Mouse (Mus musculus) hindbrain, embryonic 10.5 days (tissue): ENCODE results near the gene Nubpl. TPM values are rescaled to one million over a fixed set of nuclear protein-coding genes. Genes with fewer than 3 reads are reported as not detected.
"Not testable (repeated sequence)": the region's sequence is repeated elsewhere in the genome, so short reads cannot be mapped to it uniquely, and the experiment has no call there.

ENCODE experiments used
- DNase-seq: peaks from one replicate; pipeline ENCODE4 v3.0.0-alpha.2; 2017; ENCODE audit warnings: low spot score
- H3K27ac ChIP-seq: fragments of 300-500 bp; sonication (generic); 2 replicates; pipeline ENCODE4 v1.5.1; 2016; ENCODE audit warnings: mild to moderate bottlenecking, moderate library complexity
- H3K27me3 ChIP-seq: fragments of 300-500 bp; sonication (generic); 2 replicates; pipeline ENCODE4 v1.6.1; 2016; ENCODE audit warnings: mild to moderate bottlenecking; ENCODE audit not compliant: poor library complexity, insufficient read depth, severe bottlenecking
- H3K36me3 ChIP-seq: fragments of 300-500 bp; sonication (generic); 2 replicates; pipeline ENCODE4 v1.6.1; 2016; ENCODE audit warnings: mild to moderate bottlenecking, moderate library complexity
- H3K4me1 ChIP-seq: fragments of 300-500 bp; sonication (generic); replicated peaks from 2 replicates; pipeline ENCODE4 v1.6.1; 2016; ENCODE audit warnings: mild to moderate bottlenecking
- H3K4me3 ChIP-seq: fragments of 300-500 bp; sonication (generic); 2 replicates; pipeline ENCODE4 v1.5.1; 2016; ENCODE audit warnings: mild to moderate bottlenecking, moderate library complexity
- H3K9me3 ChIP-seq: fragments of 300-500 bp; sonication (generic); 2 replicates; pipeline ENCODE4 v1.6.1; 2016; ENCODE audit warnings: mild to moderate bottlenecking, moderate library complexity
- WGBS: fragments of 180-500 bp; shearing (Covaris S2); methylation state at CpG from one replicate; pipeline ENCODE4 v1.1.7; 2016; 5-methylcytosine and 5-hydroxymethylcytosine counted together
- polyA plus RNA-seq: library from polyadenylated mRNA; unstranded; fragments of >200 nt; fragmentation: Nextera tagmentation; extraction: Ambion mirVana; gene quantifications from 2 replicates; pipeline ENCODE4 v1.2.1, GENCODE M21; 2016

Nubpl gene
- polyA plus RNA-seq, 1 experiment from 2014 or later: 10.1 TPM

GRCm38 (mm10) chr12:52186205-52186793 is 88.8 kb downstream of the Nubpl start:
- Histone ChIP-seq H3K9me3 (0 out of 2 replicates have a peak, but pooled peaks cover 3% of the 10 kb centered on the region), H3K27ac (peak overlapping the region; percentile 40; the same call in 1 of the 2 replicates), H3K36me3 (no peaks in the 10 kb centered on the region), H3K4me1 (peaks cover 14% of the 10 kb centered on the region), H3K4me3 (no peak overlapping the region), H3K27me3 (no peaks in the 10 kb centered on the region)
- no peak for DNase-seq
- WGBS: 41% methylated on average over 1 of the region's 1 CpGs

GRCm38 (mm10) chr12:52186963-52187590 is 89.5 kb downstream of the Nubpl start:
- Histone ChIP-seq H3K4me1 (peaks cover 14% of the 10 kb centered on the region), H3K4me3 (no peak overlapping the region), H3K36me3 (no peaks in the 10 kb centered on the region), H3K27ac (no peak overlapping the region), H3K27me3 (no peaks in the 10 kb centered on the region), H3K9me3 (0 out of 2 replicates have a peak, but pooled peaks cover 3% of the 10 kb centered on the region)
- WGBS: 68% methylated on average over 5 of the region's 5 CpGs
- DNase-seq: no peak

- Histone ChIP-seq H3K4me1 (no peaks in the 10 kb centered on the region), H3K4me3 (no peak overlapping the region), H3K27ac (no peak overlapping the region), H3K9me3 (no peaks in the 10 kb centered on the region), H3K36me3 (no peaks in the 10 kb centered on the region), H3K27me3 (no peaks in the 10 kb centered on the region)
- DNase-seq: no peak
- 79% methylated on average over 4 of the region's 4 CpGs for WGBS
Measured at GRCm38 (mm10) chr12:52198471-52198870, 100.9 kb downstream of the Nubpl start.

GRCm38 (mm10) chr12:52209121-52209610 is 111.6 kb downstream of the Nubpl start:
- no peak for DNase-seq
- WGBS: 88% methylated on average over 3 of the region's 3 CpGs
- Histone ChIP-seq H3K4me1 (no peaks in the 10 kb centered on the region), H3K27ac (no peak overlapping the region), H3K36me3 (no peaks in the 10 kb centered on the region), H3K27me3 (no peaks in the 10 kb centered on the region), H3K9me3 (no peaks in the 10 kb centered on the region), H3K4me3 (no peak overlapping the region)

- Histone ChIP-seq H3K4me3 (no peak overlapping the region), H3K36me3 (no peaks in the 10 kb centered on the region), H3K27ac (no peak overlapping the region), H3K4me1 (no peaks in the 10 kb centered on the region), H3K27me3 (no peaks in the 10 kb centered on the region), H3K9me3 (no peaks in the 10 kb centered on the region)
- no peak for DNase-seq
Measured at GRCm38 (mm10) chr12:52211144-52211543, 113.6 kb downstream of the Nubpl start.

- Histone ChIP-seq H3K4me1 (no peaks in the 10 kb centered on the region), H3K27ac (no peak overlapping the region), H3K36me3 (no peaks in the 10 kb centered on the region), H3K27me3 (no peaks in the 10 kb centered on the region), H3K4me3 (no peak overlapping the region), H3K9me3 (no peaks in the 10 kb centered on the region)
- no peak for DNase-seq
- 79% methylated on average over 2 of the region's 2 CpGs for WGBS
Measured at GRCm38 (mm10) chr12:52214837-52215236, 117.3 kb downstream of the Nubpl start.

- H3K9me3 ChIP-seq: no peaks in the 10 kb centered on the region
- no peak for DNase-seq
- H3K27me3 ChIP-seq: no peaks in the 10 kb centered on the region
- H3K4me1 ChIP-seq: no peaks in the 10 kb centered on the region
- no peak overlapping the region for H3K27ac ChIP-seq
- no peaks in the 10 kb centered on the region for H3K36me3 ChIP-seq
- H3K4me3 ChIP-seq: no peak overlapping the region
- WGBS: 92% methylated on average over 4 of the region's 4 CpGs
Measured at GRCm38 (mm10) chr12:52224954-52225353, 127.4 kb downstream of the Nubpl start.

- Histone ChIP-seq H3K4me1 (no peaks in the 10 kb centered on the region), H3K27me3 (no peaks in the 10 kb centered on the region), H3K36me3 (no peaks in the 10 kb centered on the region), H3K9me3 (no peaks in the 10 kb centered on the region), H3K4me3 (no peak overlapping the region), H3K27ac (no peak overlapping the region)
- no peak for DNase-seq
- 90% methylated on average over 3 of the region's 3 CpGs for WGBS
Measured at GRCm38 (mm10) chr12:52228746-52229145, 131.2 kb downstream of the Nubpl start.

GRCm38 (mm10) chr12:52231929-52232328 is 134.4 kb downstream of the Nubpl start:
- 93% methylated on average over 3 of the region's 3 CpGs for WGBS
- H3K27ac ChIP-seq: not testable (repeated sequence)

GRCm38 (mm10) chr12:52242712-52243111 is 145.2 kb downstream of the Nubpl start:
- Histone ChIP-seq H3K4me3 (no peak overlapping the region), H3K27ac (no peak overlapping the region), H3K27me3 (no peaks in the 10 kb centered on the region), H3K9me3 (no peaks in the 10 kb centered on the region), H3K4me1 (no peaks in the 10 kb centered on the region), H3K36me3 (no peaks in the 10 kb centered on the region)
- 89% methylated on average over 2 of the region's 2 CpGs for WGBS
- no peak for DNase-seq

More at GRCm38 (mm10) chr12:52231929-52232328, 134.4 kb downstream of the Nubpl start:
- H3K4me1 ChIP-seq, H3K4me3 ChIP-seq, H3K27me3 ChIP-seq, H3K36me3 ChIP-seq, H3K9me3 ChIP-seq, DNase-seq: not testable (repeated sequence)

GRCm38 (mm10) chr12:52247438-52247837 is 149.9 kb downstream of the Nubpl start:
- no peaks in the 10 kb centered on the region for H3K9me3 ChIP-seq

GRCm38 (mm10) chr12:52248531-52248930 is 151.0 kb downstream of the Nubpl start:
- Histone ChIP-seq H3K4me1 (no peaks in the 10 kb centered on the region), H3K27ac (no peak overlapping the region), H3K4me3 (no peak overlapping the region), H3K9me3 (no peaks in the 10 kb centered on the region), H3K27me3 (no peaks in the 10 kb centered on the region), H3K36me3 (no peaks in the 10 kb centered on the region)
- 90% methylated on average over 2 of the region's 2 CpGs for WGBS
- DNase-seq: no peak

More at GRCm38 (mm10) chr12:52247438-52247837, 149.9 kb downstream of the Nubpl start:
- WGBS: 92% methylated on average over 9 of the region's 9 CpGs
- Histone ChIP-seq H3K27ac (no peak overlapping the region), H3K27me3 (no peaks in the 10 kb centered on the region), H3K36me3 (no peaks in the 10 kb centered on the region), H3K4me1 (no peaks in the 10 kb centered on the region), H3K4me3 (no peak overlapping the region)
- DNase-seq: no peak

- no peak for DNase-seq
- H3K9me3 ChIP-seq: no peaks in the 10 kb centered on the region
- no peak overlapping the region for H3K27ac ChIP-seq
- whole genome bisulfite sequencing: 88% methylated on average over 5 of the region's 5 CpGs
- H3K4me1 ChIP-seq: no peaks in the 10 kb centered on the region
- H3K4me3 ChIP-seq: no peak overlapping the region
- no peaks in the 10 kb centered on the region for H3K36me3 ChIP-seq
- H3K27me3 ChIP-seq: no peaks in the 10 kb centered on the region
Measured at GRCm38 (mm10) chr12:52254089-52254488, 156.6 kb downstream of the Nubpl start.
